Mouse (Mus musculus): ENCODE measurements at regions not wholly inside any gene's neighbourhood (a gene's known extent, or its start where the extent isn't known, plus 50 kb on each side); places are given as distances from the start of the nearest gene placed in this dataset.

DNA sequence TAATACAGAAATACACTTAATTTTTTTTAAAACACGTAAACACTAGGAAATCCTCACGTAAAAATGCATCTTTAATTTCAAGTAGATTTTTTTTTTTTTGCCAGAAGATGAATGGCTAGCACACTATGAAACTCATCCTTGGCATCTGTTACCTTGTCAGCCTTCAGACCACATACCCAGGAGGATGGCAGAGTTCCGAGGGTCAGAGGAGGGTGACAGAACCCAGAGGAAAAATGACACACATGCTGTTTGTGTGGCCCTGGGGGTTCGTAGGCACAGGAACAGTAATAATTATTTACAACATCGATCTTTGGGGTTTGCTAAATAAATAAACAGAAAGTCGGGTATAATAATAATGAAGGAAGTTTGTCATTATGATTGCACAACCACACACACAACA, 945.3 kb downstream of the Robo2 start:
- TF ChIP-seq ZC3H11A (IDR thresholded peaks at IDR 0.05; ENCODE audit: low read depth, low read length) (no peak), CTCF (IDR thresholded peaks at IDR 0.05 in 2 of 3, conservative IDR thresholded peaks at IDR 0.05 in 1 of 3; ENCODE audit: control insufficient read depth in 1 of 3, insufficient read depth in 1 of 3, low read depth in 2 of 3, low read length in 3 of 3, poor library complexity in 1 of 3, severe bottlenecking in 1 of 3) (no peak), MAX (IDR thresholded peaks at IDR 0.05; ENCODE audit: low read length) (no peak), HCFC1 (IDR thresholded peaks at IDR 0.05; ENCODE audit: low read depth, low read length) (no peak), EP300 (IDR thresholded peaks at IDR 0.05; ENCODE audit: low read depth in 1 of 2, low read length in 2 of 2) (no peak), ETS1 (IDR thresholded peaks at IDR 0.05; ENCODE audit: low read depth, low read length) (no peak), MAFK (IDR thresholded peaks at IDR 0.05; ENCODE audit: borderline replicate concordance, low read depth, low read length) (no peak)

All from MEL (cell line).